Mouse (Mus musculus) cerebellum, adult 8-10 months (tissue): Measurements from ENCODE around the gene Tgfbr3.
A peak's percentile ranks its signal among the peaks of the same experiment; 100 is the strongest.

Experiments
- DNase-seq: peaks from one replicate; pipeline ENCODE4 v3.0.0; 2022

Gene Tgfbr3

DNA sequence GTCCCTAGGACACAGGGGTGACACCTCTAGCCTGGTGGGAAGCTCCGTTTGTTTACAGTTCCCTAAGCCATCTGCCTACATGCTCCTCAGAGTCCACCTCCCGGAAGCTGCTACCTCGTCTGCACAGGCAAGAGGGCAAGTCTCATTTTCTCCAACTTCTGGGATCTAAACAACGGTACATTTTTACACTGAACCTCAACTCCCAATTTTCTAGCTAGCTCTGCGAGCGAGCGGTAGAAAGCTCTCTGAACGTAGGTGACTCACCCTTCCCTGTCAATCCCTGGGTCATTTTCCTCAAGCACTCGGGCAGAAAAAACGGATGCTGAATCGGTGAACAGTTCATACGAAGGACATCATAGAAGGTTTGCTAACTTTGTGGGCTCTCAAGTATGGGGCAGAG is 122.1 kb downstream of the Tgfbr3 start:
- peak; percentile 32 for DNase-seq

DNA sequence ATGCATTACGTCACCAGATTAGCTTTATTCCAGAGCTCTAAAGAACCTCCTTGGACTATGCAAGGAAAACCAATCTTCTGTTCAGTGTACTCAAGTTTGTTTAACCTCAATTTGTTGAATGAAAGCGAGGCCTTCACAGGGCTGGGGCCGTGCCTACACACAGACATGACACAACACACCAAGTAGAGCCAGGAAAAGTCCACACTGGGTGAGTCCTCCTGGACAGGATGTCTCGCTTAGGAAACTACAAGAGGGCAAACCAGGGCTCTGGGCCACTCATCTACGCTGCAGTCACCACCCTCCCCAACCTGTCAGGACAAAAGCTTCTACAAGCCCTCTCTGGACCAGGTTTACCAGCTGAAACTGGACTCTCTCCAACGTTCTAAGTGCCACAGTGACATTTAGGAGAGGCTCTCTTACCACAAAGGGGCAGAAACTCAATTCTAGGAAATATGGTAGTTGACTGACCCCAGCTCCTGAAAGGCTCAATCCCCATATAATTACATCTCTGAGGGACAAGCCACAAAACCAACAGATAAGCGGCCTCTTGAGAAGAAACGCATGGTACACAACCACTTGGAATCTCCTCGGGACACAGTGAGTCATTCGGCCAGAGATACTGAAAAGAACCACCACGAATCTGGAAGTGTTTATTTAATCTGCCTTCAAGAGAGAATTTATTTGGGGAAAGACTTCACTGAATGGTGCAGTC is 122.6 kb downstream of the Tgfbr3 start:
- peak; percentile 15 for DNase-seq

DNA sequence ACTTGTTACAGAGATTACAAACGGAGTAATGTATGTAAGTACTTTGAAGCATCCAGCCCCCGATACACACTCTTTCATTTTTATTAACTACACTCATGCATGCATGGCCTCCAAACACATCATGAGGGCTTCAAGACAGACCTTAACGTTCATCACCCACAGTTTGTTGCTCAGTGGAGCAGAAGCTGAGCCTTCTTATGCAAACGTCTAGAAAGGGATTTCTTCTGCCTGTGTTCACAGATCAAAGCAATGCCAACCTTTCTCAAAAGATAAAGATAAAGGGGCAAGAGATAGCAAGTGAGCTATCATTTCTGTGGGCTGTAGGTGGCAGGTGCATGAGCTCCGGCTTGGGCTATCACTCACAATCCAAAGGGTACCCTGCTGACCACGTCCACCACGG is 123.7 kb downstream of the Tgfbr3 start:
- DNase-seq: no peak

DNA sequence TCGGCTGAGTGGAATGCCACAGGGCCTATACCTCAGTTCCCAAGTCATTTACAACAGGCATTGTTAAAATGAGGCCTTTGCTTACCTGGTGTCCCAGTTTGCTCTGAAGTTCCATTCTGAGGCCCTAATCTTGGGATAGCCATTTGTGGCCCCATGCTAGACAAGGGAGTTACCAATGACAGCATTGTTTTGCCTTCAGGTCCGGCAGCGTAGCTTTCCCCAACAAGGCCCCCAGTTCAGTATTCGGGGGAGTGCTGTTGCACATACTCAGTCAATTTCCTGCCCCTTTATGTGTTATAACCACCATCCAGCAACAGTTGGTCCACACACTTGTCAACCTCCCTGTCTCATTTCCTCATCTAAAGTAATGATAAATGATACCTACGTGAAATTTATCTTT is 124.2 kb downstream of the Tgfbr3 start:
- no peak for DNase-seq

DNA sequence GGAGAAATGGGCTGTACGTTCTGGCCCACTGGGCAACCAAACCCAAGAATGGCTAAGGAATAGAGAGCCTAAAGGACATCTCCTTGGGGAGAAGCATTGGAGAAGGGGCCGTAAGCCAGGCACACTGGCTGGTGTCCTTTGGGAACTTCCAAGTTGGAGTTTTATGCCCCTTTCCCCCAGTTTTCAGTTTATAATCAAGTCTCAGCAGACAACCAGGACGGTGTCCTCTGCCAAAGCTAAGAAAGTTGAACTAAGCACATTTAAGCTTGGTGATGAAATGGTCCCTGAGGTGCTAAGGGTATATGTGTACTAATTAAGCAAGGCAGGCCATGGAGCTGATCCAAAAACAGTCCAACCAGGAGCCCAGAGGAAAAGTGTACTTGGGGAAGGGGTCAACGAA is 124.6 kb downstream of the Tgfbr3 start:
- DNase-seq: no peak

DNA sequence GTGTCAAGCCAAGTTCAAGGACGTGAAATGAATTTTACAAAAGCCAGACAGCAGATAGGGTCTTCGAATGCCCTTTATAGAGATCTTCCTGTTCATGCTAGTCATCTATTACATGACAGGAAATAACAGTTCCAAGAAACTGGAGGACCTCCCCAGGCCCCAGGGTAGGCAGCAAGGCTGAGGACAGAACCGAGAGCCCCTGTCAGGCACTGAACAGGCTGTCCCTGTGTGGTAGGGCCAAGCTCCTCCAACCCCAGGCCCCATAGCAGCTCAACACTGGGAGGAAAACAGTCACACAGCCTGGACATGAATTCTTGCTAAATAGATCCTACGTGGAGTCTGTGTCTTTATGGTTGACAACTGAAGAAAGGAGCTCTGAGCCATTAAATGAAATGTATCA is 125.3 kb downstream of the Tgfbr3 start:
- no peak for DNase-seq

DNA sequence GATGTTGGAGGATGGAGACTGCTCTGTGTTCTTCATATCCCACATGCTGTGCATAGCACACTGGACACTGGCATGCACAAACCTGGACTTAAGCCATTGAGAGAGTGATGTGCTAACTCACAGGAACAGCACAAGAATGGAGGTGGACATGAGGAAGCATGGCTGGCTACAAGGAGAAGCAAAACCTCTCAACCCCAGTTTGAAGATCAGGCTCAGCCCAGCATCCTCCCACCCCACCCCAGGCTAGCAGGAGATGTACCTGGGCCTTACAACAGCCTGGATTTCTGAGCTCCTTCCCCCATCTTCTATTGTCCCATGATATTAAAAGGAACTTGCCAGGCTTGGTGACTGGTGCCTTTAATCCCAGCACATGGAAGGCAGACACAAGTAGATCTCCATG is 126.1 kb downstream of the Tgfbr3 start:
- DNase-seq: no peak

DNA sequence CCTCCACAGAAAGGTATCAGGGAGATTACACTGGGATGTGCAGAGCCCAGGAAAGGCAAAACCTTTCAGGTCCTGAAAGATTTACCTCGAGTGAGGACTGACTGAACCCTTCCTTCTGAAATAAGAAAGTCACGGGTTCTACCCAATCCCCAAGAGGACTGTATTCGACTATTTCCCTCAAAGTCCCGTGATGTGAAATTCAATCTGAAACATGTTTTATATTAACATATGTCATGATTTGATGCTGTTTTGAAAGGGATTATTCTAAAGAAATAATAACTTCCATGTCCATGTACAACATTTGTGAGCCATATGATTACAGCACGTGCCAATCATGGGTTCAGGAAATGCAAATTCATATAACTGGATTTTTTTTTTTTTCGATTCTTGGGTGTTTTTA is 126.6 kb downstream of the Tgfbr3 start:
- no peak for DNase-seq

DNA sequence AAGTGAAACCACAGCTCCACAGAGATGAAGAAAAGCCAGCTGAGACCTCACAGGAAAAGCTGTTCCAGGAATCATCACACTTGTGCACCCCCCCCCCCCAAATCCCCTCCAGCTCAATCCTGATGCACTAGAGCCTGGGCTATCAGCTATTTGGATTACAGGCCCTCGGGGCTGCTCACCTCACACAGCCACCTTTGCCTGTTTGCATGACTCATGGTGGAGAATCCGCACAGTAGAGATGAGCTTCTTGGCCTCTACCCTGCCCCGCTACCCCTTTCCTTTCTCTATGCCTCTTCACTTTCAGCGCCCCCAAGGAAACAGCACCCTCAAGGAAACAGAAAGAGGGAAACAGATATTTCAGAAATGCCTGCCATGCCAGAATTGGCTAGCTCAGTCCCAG is 127.1 kb downstream of the Tgfbr3 start:
- no peak for DNase-seq

DNA sequence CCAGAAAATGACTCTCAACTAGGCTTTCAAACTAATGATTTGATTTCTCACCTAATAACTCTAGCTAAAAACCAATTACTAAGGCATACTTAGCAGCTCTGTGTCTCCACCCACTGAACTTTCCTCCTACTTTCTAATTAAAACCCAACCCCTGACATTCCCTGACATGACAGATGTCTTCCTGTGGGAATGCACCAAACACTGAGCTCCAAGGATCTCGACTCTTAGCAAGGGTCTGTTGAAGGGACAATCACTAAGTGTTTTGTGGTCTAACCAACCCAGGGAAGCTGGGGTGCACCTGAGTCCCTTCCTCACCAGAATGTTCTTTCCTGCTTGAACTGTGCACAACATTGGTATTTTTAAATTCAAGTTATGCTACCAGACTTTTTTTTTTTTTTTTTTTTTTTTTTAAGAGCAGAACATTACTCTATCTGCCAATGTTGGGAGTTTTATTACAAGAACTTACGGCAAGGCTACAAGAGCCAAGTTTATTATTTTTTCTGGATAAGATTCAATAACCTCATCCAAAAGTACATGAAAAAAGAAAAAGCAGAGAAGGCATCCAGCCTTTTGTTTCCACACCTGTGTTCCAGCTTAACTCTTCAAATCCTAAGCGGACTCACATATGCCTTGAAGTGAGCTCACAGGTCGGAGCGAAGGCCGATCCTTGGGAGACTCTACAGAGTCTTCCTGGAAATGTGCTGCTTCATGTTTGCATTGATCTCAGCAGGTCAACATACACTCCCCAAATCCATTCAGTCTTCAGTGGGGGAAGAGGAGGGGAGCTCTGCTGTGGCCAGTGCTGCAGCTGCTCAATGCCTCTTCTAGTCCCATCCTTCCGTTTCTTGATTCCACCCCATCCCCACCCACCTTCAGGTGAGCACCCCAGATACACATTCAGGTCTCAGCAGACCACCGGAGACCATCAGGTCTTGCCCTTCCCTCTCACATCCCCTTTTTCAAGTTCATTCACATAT is 129.2 kb downstream of the Tgfbr3 start:
- DNase-seq: no peak

DNA sequence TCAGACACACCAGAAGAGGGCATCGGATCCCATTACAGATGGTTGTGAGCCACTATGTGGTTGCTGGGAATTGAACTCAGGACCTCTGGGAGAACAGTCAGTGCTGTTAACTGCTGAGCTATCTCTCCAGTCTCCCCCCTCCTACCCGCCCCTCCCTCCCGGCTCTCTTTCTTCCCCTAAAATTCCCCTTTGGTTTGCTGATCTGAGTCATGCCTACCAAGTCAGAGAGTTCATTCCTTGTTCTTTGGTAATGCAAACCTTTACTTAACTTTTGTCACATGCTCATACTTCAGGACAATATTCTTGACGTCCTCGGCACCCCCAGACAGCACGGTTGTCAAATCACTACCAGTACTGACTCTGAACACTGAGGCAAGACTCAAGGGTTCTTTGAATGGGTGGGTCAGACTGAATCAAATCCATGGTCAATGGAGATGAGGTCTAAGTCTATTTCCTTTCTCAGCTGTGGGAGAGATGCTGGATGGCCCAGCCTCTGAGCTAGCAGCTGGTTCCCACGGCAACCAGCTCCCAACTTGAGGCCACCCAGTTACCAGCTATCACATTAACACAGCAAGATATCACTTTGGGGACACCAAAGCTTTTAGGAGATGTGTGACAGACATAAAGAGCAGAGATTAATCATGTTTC is 130.8 kb downstream of the Tgfbr3 start:
- DNase-seq: no peak

DNA sequence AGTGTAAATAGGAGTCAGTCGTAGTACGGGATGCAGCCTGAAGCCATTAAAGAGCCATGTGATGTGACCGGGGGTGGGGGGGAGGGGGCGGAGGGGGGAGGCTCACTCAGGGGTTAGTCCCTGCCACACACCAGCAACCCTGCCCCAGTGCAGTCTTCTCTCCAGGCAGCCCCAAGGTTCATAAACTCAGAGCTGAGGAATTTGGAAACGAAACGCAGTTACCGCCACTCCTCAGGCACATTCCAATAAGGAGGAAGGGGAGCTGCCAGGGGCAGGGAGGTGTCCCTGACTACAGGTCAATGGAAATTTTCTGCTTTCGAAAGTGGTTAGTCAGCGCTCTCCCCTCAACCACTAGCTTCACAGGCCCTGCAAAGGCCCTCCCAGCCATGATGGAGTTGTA is 132.0 kb downstream of the Tgfbr3 start:
- no peak for DNase-seq

DNA sequence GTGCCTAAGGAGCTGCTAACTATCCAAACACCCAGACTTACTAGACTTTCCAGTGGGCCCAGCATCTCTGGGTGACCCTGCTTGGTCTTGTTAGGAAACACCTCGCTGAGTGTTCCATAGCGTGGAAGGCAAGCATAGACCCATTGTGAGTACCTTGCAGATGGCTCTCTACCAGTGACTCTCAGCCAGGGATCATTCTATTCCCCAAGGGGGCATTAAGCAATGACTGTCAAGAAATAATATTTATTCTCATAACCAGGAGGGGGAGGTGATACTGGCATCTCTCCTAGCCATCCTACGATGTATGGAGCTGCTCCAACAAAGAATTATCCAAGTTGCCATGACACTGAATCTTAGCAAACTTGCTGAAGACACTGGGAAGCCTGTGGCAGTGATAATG is 133.3 kb downstream of the Tgfbr3 start:
- DNase-seq: no peak

DNA sequence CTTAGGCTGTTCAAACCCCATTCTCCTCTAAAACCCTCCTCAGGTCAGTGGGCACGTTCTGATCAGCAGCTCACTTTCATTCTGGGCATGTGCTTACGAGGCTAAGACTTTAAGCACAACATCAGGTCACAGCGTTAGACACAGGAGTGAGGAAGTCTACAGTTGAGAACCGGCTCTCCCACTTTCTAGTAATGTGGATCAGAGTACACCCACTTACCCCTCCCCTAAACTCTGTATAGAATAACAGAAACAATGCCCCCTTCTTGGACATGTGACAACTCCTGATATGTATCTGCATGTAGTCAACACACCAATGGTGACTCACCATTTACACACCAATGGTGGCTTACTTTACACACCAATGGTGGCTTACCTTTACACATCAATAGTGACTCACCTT is 136.4 kb downstream of the Tgfbr3 start:
- no peak for DNase-seq

DNA sequence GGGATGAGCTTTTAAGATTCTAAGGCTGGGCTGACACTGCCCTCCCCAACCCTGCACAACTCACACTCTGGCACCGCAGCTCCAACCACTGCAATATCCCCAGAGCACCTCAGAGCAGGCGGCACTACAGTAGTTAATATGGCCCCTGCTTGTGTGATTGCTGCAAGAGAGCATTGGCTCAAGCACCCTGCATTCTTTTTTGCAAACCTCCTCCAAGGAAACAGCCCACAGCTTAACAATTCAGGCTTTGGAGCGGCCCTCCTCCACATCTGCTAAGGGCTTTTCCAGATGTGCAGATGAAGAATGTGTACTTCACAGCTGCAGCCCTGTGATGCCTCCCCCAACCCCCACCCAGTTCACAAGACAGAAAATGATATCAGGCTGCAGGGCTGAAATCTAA is 138.1 kb downstream of the Tgfbr3 start:
- no peak for DNase-seq

DNA sequence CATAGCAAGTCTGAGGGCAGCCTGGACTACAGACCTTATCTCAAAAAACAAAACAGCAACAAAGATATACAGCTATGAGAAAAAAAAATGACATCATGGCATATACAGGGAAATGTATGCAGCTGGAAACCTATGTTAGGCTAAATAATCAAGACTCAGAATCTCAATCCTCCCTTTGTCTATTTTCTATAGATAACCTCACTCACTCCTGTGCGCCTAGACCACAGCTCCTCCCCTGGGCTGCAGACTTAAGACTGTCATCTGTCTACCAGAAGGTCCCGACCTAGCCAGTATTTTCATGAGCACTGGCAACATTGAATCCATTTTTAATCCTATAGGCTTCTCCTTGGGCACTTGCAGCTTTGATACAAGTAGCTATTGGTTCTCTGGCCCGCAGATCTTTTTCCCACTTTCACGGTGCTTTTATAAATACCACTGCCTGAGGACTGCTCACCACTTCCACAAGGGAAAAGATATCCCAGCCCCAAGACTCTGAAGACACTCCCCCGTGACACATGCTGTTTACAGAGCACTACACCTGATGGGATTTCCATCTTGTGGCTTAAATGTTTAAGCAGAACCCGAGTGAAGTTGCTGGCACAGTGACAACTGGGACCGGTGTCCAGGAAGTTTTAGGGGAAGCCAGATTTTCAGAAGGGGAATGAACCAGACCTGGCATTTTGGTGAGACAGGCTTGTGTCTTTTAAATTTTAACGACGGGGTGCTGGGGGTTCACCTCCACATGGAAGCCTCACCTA is 138.7 kb downstream of the Tgfbr3 start:
- no peak for DNase-seq

DNA sequence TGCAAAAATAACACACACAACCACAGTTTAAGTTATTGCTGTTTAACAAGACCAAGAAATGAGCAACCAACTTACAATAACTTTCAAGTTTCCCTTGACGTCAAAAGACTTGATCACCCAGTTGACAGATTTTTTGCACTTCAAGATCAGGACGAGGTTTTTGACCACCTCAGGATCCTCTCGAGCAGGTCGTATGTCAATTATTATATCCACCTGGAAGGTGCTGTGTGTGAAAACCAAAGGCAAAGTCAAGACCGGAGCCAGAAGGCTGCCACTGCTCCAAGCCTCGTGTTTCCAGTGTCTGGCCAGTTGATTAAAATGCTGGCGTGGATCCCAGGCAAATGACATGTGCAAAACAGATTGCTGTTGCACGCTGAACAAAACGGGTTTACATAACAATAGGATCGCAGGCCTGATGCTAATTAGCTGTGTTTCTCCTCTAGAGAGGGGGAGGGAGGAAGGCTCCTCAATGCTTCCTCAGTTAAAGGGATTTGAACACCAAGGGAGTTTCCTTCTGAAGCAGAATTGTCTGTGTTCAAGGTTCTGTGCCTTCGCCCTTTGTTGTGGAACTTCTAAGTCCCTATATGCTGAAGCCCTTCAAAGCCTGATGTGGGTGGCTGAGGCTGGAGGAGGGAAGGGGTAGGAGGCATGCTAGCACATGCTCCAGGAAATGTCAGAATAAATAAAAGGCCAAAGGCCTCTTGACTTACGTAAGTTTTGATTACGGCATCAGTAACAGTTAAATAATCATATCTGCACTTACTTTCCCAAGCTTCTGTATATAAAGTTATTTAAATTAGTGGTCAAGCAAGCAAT is 141.3 kb downstream of the Tgfbr3 start:
- DNase-seq: peak; percentile 30

DNA sequence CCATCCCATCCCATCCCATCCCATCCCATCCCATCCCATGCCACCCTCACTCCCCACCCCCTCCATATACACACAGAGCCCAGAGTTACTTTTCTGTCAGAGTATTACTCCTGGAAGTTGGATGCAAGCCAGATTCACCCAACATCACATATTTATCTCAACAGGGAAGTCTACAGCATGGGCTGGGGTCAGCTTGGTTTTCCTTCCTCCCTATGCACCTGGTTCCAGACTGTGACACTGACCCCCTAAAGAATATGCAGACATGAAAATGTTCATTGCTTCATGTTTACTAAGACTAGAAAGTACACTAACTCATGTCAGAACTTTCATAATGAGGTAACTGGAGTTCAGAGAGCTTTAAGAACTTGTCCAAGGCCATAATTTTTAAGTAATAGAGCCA is 142.0 kb downstream of the Tgfbr3 start:
- DNase-seq: no peak

DNA sequence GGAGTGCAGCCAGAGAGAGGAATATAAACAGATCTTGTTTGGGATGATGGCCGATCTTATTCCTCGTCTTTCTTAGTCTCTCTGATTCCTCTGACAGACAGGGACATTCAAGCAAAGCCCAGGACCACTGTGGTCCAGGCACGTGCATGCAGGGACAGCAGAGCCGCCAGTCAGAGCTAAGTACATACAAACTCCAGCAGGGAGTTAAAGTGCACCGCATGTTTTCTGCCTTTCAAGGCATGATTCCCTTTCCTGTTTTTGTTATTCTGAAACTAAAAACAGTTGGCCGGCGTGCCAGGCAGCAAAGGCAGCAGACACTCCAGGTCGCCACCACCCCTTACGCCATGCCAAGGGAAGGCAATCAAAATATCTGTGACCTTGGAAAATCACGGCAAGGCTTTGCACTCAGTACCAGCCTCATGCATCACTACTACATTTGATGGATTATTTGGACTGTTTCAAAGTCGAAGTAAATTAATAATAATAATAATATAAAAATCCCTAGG is 143.3 kb downstream of the Tgfbr3 start:
- no peak for DNase-seq

DNA sequence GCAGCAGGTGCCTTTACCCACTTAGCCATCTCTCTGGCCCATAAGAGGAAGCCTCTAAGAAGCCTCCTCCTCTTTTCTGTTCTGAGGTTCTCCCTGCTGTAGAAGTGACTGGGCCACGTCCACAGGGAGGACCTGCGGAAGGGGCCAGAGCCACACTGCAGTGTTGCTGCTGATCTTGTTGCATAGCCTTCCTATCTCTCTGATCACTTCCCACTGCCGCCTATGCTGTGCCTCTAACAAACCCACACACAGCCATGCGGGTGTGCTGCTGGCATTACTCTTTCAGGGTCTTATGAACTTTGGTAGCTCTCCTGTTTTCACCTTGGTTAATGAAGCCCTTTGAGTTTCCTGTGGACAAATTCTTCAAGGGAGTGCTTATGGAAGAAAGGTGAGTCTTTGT is 144.3 kb downstream of the Tgfbr3 start:
- DNase-seq: no peak

DNA sequence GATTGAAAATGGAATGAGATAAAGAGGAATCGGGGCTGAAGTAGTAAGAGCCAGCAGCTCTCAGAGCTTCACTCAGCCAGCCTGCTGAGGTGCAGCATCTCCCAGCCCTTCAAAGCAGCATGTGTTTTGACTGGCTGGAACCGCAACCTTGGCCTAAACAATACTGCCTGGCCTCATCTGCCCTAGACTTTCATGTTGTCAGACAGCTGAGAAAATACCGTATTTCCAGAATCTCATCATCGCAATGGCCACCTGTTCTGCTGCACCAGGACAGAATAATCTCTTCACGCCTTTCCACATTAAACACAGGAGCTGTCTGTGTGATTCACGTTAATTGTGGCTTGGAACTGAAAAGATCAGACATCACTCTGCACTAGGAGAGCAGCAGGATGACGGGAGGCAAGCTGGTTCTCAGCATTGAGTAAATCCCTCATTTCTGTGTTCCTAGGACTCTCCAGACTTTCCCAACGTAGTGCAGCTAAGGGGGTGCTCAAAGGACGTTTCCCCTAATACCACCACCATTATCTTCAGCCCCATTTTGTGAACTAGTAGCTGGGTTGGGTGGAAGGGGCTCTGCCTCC is 145.1 kb downstream of the Tgfbr3 start:
- DNase-seq: no peak

DNA sequence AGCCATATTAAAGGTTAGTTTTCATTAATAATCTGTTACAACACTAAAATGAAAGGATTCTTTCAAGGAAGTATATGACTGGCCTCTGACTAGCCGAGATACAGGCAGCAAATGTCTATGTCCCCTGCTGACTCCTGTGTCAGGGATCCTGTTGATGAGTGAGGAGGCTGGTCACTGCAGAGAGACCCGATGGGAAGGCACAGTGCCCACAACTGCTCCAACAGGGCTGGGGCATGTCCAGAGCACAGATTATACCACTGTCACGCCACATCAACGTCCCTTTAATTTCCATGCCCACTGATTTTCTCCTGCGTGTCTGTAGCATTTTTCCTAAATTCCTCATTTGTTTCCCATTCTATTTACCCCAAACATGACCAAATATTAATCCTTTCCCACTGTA is 146.0 kb downstream of the Tgfbr3 start:
- no peak for DNase-seq
